Comparison of ENCODE assay signal across 20 mouse cellular contexts in genomic region chr7:75656896-75657295, GRCm38 (mm10).
A peak's percentile ranks its signal among the peaks of the same experiment; 100 is the strongest.
DNase-seq lines count a peak whose midpoint lies in the region; ATAC-seq and TF ChIP-seq lines count a peak whose summit lies in the region.
"Had no signal": no experiment of that assay in that cellular context is flagged by ENCODE, and none has a peak within 500 bp of the region (broad histone marks: within the 10 kb centered on the region; RNA-seq: fewer than 3 reads in every experiment).

No protein-coding gene starts in this region.

- peak overlapping the region; percentile 43 for H3K27ac ChIP-seq in heart, postnatal 0 days (ENCODE audit: low read depth)
- no peak overlapping the region for H3K27ac ChIP-seq in heart, embryonic 12.5 days (ENCODE audit: poor library complexity, severe bottlenecking)
- H3K27ac ChIP-seq in brown adipose tissue, adult 24 weeks (replicated peaks; ENCODE audit: low read depth, low read length), result peak overlapping the region; percentile 91
- peak overlapping the region; percentile 75 for H3K27ac ChIP-seq in liver, postnatal 0 days (ENCODE audit: low read depth)
- no peak overlapping the region for H3K27ac ChIP-seq in intestine, postnatal 0 days (ENCODE audit: low read depth, low read length)
- H3K27ac ChIP-seq: forebrain, embryonic 15.5 days; hindbrain, embryonic 15.5 days; neural tube, embryonic 15.5 days had no signal

- no peak overlapping the region for H3K4me3 ChIP-seq in heart, postnatal 0 days (ENCODE audit: low read depth, low read length)
- no peak overlapping the region for H3K4me3 ChIP-seq in heart, embryonic 12.5 days
- H3K4me3 ChIP-seq in brown adipose tissue, adult 24 weeks (ENCODE audit: insufficient read depth, low read depth, low read length), result no peak overlapping the region; the same call in 1 of the 2 replicates
- no peak overlapping the region for H3K4me3 ChIP-seq in liver, postnatal 0 days (ENCODE audit: low read depth, low read length)
- H3K4me3 ChIP-seq in intestine, postnatal 0 days (ENCODE audit: low read depth, low read length), result no peak overlapping the region
- H3K4me3 ChIP-seq: forebrain, embryonic 15.5 days; hindbrain, embryonic 15.5 days; myocyte; neural tube, embryonic 15.5 days had no signal

- no peak for TF ChIP-seq EP300 in heart, postnatal 0 days (IDR thresholded peaks at IDR 0.05; ENCODE audit: low read depth)
- no peak for TF ChIP-seq EP300 in liver, postnatal 0 days (IDR thresholded peaks at IDR 0.05; ENCODE audit: low read depth)

- H3K27me3 ChIP-seq in heart, postnatal 0 days (ENCODE audit: control insufficient read depth, insufficient read depth, low read length), result no peaks in the 10 kb centered on the region
- H3K27me3 ChIP-seq in heart, embryonic 12.5 days (replicated peaks), result no peaks in the 10 kb centered on the region
- no peaks in the 10 kb centered on the region for H3K27me3 ChIP-seq in liver, postnatal 0 days (ENCODE audit: insufficient read depth, low read length)
- no peaks in the 10 kb centered on the region for H3K27me3 ChIP-seq in intestine, postnatal 0 days (replicated peaks; ENCODE audit: control insufficient read depth, insufficient read depth, low read length)
- H3K27me3 ChIP-seq: forebrain, embryonic 15.5 days; hindbrain, embryonic 15.5 days; neural tube, embryonic 15.5 days had no signal

- no peak for TF ChIP-seq CTCF in heart, postnatal 0 days (IDR thresholded peaks at IDR 0.05; ENCODE audit: low read depth)
- peak; percentile 27; the same call in 1 of the 2 replicates for TF ChIP-seq CTCF in liver, postnatal 0 days (IDR thresholded peaks at IDR 0.05; ENCODE audit: low read depth)
- TF ChIP-seq CTCF in intestine, postnatal 0 days (IDR thresholded peaks at IDR 0.05; ENCODE audit: low read depth), result no peak

- H3K4me2 ChIP-seq in heart, postnatal 0 days (ENCODE audit: low read depth, low read length), result no peak overlapping the region
- H3K4me2 ChIP-seq in heart, embryonic 12.5 days, result no peak overlapping the region
- H3K4me2 ChIP-seq in liver, postnatal 0 days (ENCODE audit: low read depth, low read length), result peak overlapping the region; percentile 82
- no peak overlapping the region for H3K4me2 ChIP-seq in intestine, postnatal 0 days (replicated peaks; ENCODE audit: low read depth)
- H3K4me2 ChIP-seq: forebrain, embryonic 15.5 days; hindbrain, embryonic 15.5 days; neural tube, embryonic 15.5 days had no signal

- WGBS in heart, postnatal 0 days, result 58% methylated on average over 1 of the region's 1 CpGs
- 79% methylated on average over 1 of the region's 1 CpGs for WGBS in heart, embryonic 12.5 days
- WGBS in liver, postnatal 0 days (ENCODE audit: insufficient replicate concordance), result 48% methylated on average over 1 of the region's 1 CpGs
- 77% methylated on average over 1 of the region's 1 CpGs for WGBS in intestine, postnatal 0 days

- no peak for ATAC-seq in heart, postnatal 0 days (ENCODE audit: insufficient read depth, low read depth)
- ATAC-seq in heart, embryonic 12.5 days (ENCODE audit: insufficient number of reproducible peaks, low FRiP score), result no peak
- ATAC-seq in CD4-positive, CD25-positive, alpha-beta regulatory T cell, adult 4 months, result peak; percentile 22
- ATAC-seq in liver, postnatal 0 days, result no peak
- ATAC-seq in intestine, postnatal 0 days, result no peak
- ATAC-seq: forebrain, embryonic 15.5 days had no signal

- H3K4me1 ChIP-seq in heart, postnatal 0 days (ENCODE audit: control insufficient read depth, insufficient read depth), result peaks cover 24% of the 10 kb centered on the region
- H3K4me1 ChIP-seq in heart, embryonic 12.5 days (replicated peaks), result peaks cover 20% of the 10 kb centered on the region
- H3K4me1 ChIP-seq in brown adipose tissue, adult 24 weeks (ENCODE audit: control insufficient read depth, insufficient read depth, insufficient read length, low read length), result peaks cover 16% of the 10 kb centered on the region
- H3K4me1 ChIP-seq in liver, postnatal 0 days (ENCODE audit: insufficient read depth), result peaks cover 24% of the 10 kb centered on the region
- no peaks in the 10 kb centered on the region for H3K4me1 ChIP-seq in intestine, postnatal 0 days (replicated peaks; ENCODE audit: control insufficient read depth, insufficient read depth, low read length)
- H3K4me1 ChIP-seq: forebrain, embryonic 15.5 days; hindbrain, embryonic 15.5 days; neural tube, embryonic 15.5 days had no signal

- no peak for DNase-seq in heart, postnatal 0 days (ENCODE audit: low spot score)
- DNase-seq in liver, postnatal 0 days, result no peak
- no peak for DNase-seq in urinary bladder, postnatal 4 days (ENCODE audit: low spot score in 2 of 2)
- DNase-seq: cerebellum, adult 11 months; cerebellum, postnatal 14 days; heart, postnatal 14 days; kidney, adult 18-20 months; kidney, postnatal 14 days; lung, embryonic 14.5 days; midbrain, embryonic 14.5 days; right cerebral cortex, postnatal 25 days; thymus, postnatal 36 days had no signal

- H3K36me3 ChIP-seq in heart, postnatal 0 days (replicated peaks; ENCODE audit: control insufficient read depth, insufficient read depth, low read length), result peaks cover 5% of the 10 kb centered on the region; the same call in 1 of the 2 replicates
- H3K36me3 ChIP-seq in heart, embryonic 12.5 days, result peaks cover 7% of the 10 kb centered on the region; the same call in 1 of the 2 replicates
- 0 out of 2 replicates have a peak, but pooled peaks cover 4% of the 10 kb centered on the region for H3K36me3 ChIP-seq in liver, postnatal 0 days (replicated peaks; ENCODE audit: insufficient read depth, low read length)
- H3K36me3 ChIP-seq in intestine, postnatal 0 days (ENCODE audit: control insufficient read depth, insufficient read depth), result no peaks in the 10 kb centered on the region
- H3K36me3 ChIP-seq: forebrain, embryonic 15.5 days; hindbrain, embryonic 15.5 days; neural tube, embryonic 15.5 days had no signal

- no peak overlapping the region; the same call in 1 of the 2 replicates for H3K9ac ChIP-seq in heart, postnatal 0 days (replicated peaks; ENCODE audit: low read depth, low read length)
- H3K9ac ChIP-seq in heart, embryonic 12.5 days, result no peak overlapping the region
- no peak overlapping the region for H3K9ac ChIP-seq in liver, postnatal 0 days (replicated peaks)
- H3K9ac ChIP-seq in intestine, postnatal 0 days (ENCODE audit: low read depth, low read length), result no peak overlapping the region
- H3K9ac ChIP-seq: forebrain, embryonic 15.5 days; hindbrain, embryonic 15.5 days; lung, embryonic 14.5 days; neural tube, embryonic 15.5 days had no signal

- H3K9me3 ChIP-seq in heart, postnatal 0 days (replicated peaks; ENCODE audit: control insufficient read depth, low read length), result no peaks in the 10 kb centered on the region
- no peaks in the 10 kb centered on the region for H3K9me3 ChIP-seq in heart, embryonic 12.5 days (replicated peaks)
- no peaks in the 10 kb centered on the region for H3K9me3 ChIP-seq in liver, postnatal 0 days (ENCODE audit: low read length)
- no peaks in the 10 kb centered on the region for H3K9me3 ChIP-seq in intestine, postnatal 0 days (ENCODE audit: control insufficient read depth)
- H3K9me3 ChIP-seq: forebrain, embryonic 15.5 days; hindbrain, embryonic 15.5 days; neural tube, embryonic 15.5 days had no signal

Comparison
In these comparisons a context has a peak if more than half of its experiments do, and no peak if none do; other contexts are left out.
1. H3K27ac ChIP-seq: peak in heart, postnatal 0 days (single experiment), brown adipose tissue, adult 24 weeks (single experiment) and liver, postnatal 0 days (single experiment); none in heart, embryonic 12.5 days (single experiment) and intestine, postnatal 0 days (single experiment).